In genomic region chr2:69974896-69975295, GRCm38 (mm10) we compare ENCODE assay signal across 10 mouse cellular contexts.
"Had no signal": no experiment of that assay in that cellular context is flagged by ENCODE, and none has a peak within 500 bp of the region (broad histone marks: within the 10 kb centered on the region; RNA-seq: fewer than 3 reads in every experiment).

No protein-coding gene starts in this region.

- DNase-seq: kidney, adult 11 months; kidney, adult 8-10 months; kidney, postnatal 10 days; kidney, postnatal 36 days; layer of hippocampus, postnatal 36 days; lung, adult 2 months; lung, postnatal 14 days; lung, postnatal 4 days; right cerebral cortex, postnatal 4 days; thymus, postnatal 25 days had no signal
